Mouse (Mus musculus) testis, adult 2 months (tissue): ENCODE results near the gene Ltbp4. TPM values are rescaled to one million over a fixed set of nuclear protein-coding genes. Genes with fewer than 3 reads are reported as not detected.

Source experiments
- H3K27ac ChIP-seq: fragments of 200-500 bp; 2 replicates; pipeline ENCODE4 v1.5.1; 2012; ENCODE audit warnings: low read depth, low read length; ENCODE audit not compliant: control insufficient read depth, insufficient read depth
- H3K27me3 ChIP-seq: fragments of 200-500 bp; 2 replicates; pipeline ENCODE4 v1.6.1; 2012; ENCODE audit warnings: mild to moderate bottlenecking, low read length, moderate library complexity; ENCODE audit not compliant: control insufficient read depth, insufficient read depth
- H3K36me3 ChIP-seq: fragments of 200-500 bp; 2 replicates; pipeline ENCODE4 v1.6.1; 2012; ENCODE audit warnings: mild to moderate bottlenecking, low read length; ENCODE audit not compliant: control insufficient read depth, insufficient read depth
- H3K4me1 ChIP-seq: fragments of 200-500 bp; 2 replicates; pipeline ENCODE4 v1.6.1; 2012; ENCODE audit warnings: low read length; ENCODE audit not compliant: control insufficient read depth, insufficient read depth
- H3K4me3 ChIP-seq: fragments of 200-500 bp; 2 replicates; pipeline ENCODE4 v1.5.1; 2012; ENCODE audit warnings: low read depth, mild to moderate bottlenecking, low read length, moderate library complexity, mixed read lengths; ENCODE audit not compliant: control insufficient read depth
- CTCF ChIP-seq: fragments of 200-500 bp; IDR thresholded peaks from 2 replicates; pipeline ENCODE4 v1.5.1; 2012; ENCODE audit warnings: low read depth, mild to moderate bottlenecking, inconsistent platforms, low read length, moderate library complexity; ENCODE audit not compliant: control insufficient read depth, insufficient read depth, insufficient replicate concordance
- POLR2A ChIP-seq: fragments of 200-500 bp; IDR thresholded peaks from 2 replicates; pipeline ENCODE4 v1.6.1; 2012; ENCODE audit warnings: low read depth, mild to moderate bottlenecking, inconsistent platforms, low read length, moderate library complexity; ENCODE audit not compliant: control insufficient read depth
- polyA plus RNA-seq: library from polyadenylated mRNA; depleted of rRNA; stranded (reverse); fragments of >200 nt; gene quantifications from 2 replicates; pipeline ENCODE4 v1.2.3, GENCODE M21; 2012; rRNA removed

The Ltbp4 gene
- polyA plus RNA-seq, 1 experiment, result 26.1 TPM

- H3K4me1 ChIP-seq, result peaks cover 22% of the 10 kb centered on the region
- H3K27ac ChIP-seq, result no peak overlapping the region
- H3K36me3 ChIP-seq, result no peaks in the 10 kb centered on the region
- no peak overlapping the region for H3K4me3 ChIP-seq
- peak; percentile 46; the same call in 1 of the 2 replicates for TF ChIP-seq CTCF
- no peak for TF ChIP-seq POLR2A
- no peaks in the 10 kb centered on the region for H3K27me3 ChIP-seq
Measured at GRCm38 (mm10) chr7:27255721-27256120, 81.8 kb downstream of the Ltbp4 start.

Other genes starting within 250 kb of the Ltbp4 start
- gene Cyp2f2, start 217.8 kb downstream of the Ltbp4 start, polyA plus RNA-seq, result 1.2 and 2.0 TPM in 2 replicates
- gene Cyp2t4, start 184.0 kb downstream of the Ltbp4 start, polyA plus RNA-seq, result 0.06 TPM in 1 of 2 replicates, not detected in the other
- gene Egln2, start 170.9 kb downstream of the Ltbp4 start, polyA plus RNA-seq, result 622 and 747 TPM in 2 replicates
- gene Rab4b, start 158.8 kb downstream of the Ltbp4 start, polyA plus RNA-seq, result 64.5 and 65.1 TPM in 2 replicates
- not detected in 2 replicates for gene Gm21983, start 156.6 kb downstream of the Ltbp4 start, polyA plus RNA-seq
- 6.9 and 7.8 TPM in 2 replicates for gene Mia, start 156.5 kb downstream of the Ltbp4 start, polyA plus RNA-seq
- 44.3 TPM in 2 replicates for gene BC024978, start 141.9 kb downstream of the Ltbp4 start, polyA plus RNA-seq
- gene Snrpa, start 141.4 kb downstream of the Ltbp4 start, polyA plus RNA-seq, result 128 and 134 TPM in 2 replicates
- 4.1 and 5.2 TPM in 2 replicates for gene Itpkc, start 109.0 kb downstream of the Ltbp4 start, polyA plus RNA-seq
- 32.7 and 33.7 TPM in 2 replicates for gene Coq8b, start 104.7 kb downstream of the Ltbp4 start, polyA plus RNA-seq
- 5.9 and 7.8 TPM in 2 replicates for gene Numbl, start 79.3 kb downstream of the Ltbp4 start, polyA plus RNA-seq
- 18.3 and 22.4 TPM in 2 replicates for gene Shkbp1, start 18.3 kb upstream of the Ltbp4 start, polyA plus RNA-seq
- 0.35 and 0.89 TPM in 2 replicates for gene Gm20479, start 19.7 kb upstream of the Ltbp4 start, polyA plus RNA-seq
- 19.5 and 34.7 TPM in 2 replicates for gene Sptbn4, start 110.0 kb upstream of the Ltbp4 start, polyA plus RNA-seq
- 7.6 and 8.5 TPM in 2 replicates for gene Blvrb, start 110.3 kb upstream of the Ltbp4 start, polyA plus RNA-seq
- gene Sertad3, start 136.1 kb upstream of the Ltbp4 start, polyA plus RNA-seq, result 4.1 and 4.7 TPM in 2 replicates
- gene Sertad1, start 149.2 kb upstream of the Ltbp4 start, polyA plus RNA-seq, result 15.4 and 19.1 TPM in 2 replicates
- gene Prx, start 161.6 kb upstream of the Ltbp4 start, polyA plus RNA-seq, result 0.33 and 0.42 TPM in 2 replicates
- gene Hipk4, start 185.6 kb upstream of the Ltbp4 start, polyA plus RNA-seq, result 122 and 138 TPM in 2 replicates
- gene Pld3, start 215.5 kb upstream of the Ltbp4 start, polyA plus RNA-seq, result 121 and 130 TPM in 2 replicates
- gene 2310022A10Rik, start 215.5 kb upstream of the Ltbp4 start, polyA plus RNA-seq, result 27.6 and 28.1 TPM in 2 replicates